Mouse (Mus musculus): ENCODE measurements around the gene Map4k3.
"Not testable (repeated sequence)": the region's sequence is repeated elsewhere in the genome, so short reads cannot be mapped to it uniquely, and the experiment has no call there.

Gene Map4k3

GRCm38 (mm10) chr17:80632846-80633245, 95.4 kb downstream of the Map4k3 start:
- DNase-seq (ENCODE audit: low read depth, low spot score) = no peak

GRCm38 (mm10) chr17:80632354-80632753, 95.9 kb downstream of the Map4k3 start:
- DNase-seq (ENCODE audit: low read depth, low spot score) = no peak

GRCm38 (mm10) chr17:80631028-80631427, 97.3 kb downstream of the Map4k3 start:
- DNase-seq (ENCODE audit: low read depth, low spot score) = no peak

GRCm38 (mm10) chr17:80624979-80625378, 103.3 kb downstream of the Map4k3 start:
- no peak for DNase-seq (ENCODE audit: low read depth, low spot score)

GRCm38 (mm10) chr17:80621691-80622090, 106.6 kb downstream of the Map4k3 start:
- DNase-seq (ENCODE audit: low read depth, low spot score) = no peak

GRCm38 (mm10) chr17:80620786-80621423, 107.4 kb downstream of the Map4k3 start:
- peak; percentile 57 for DNase-seq (ENCODE audit: low read depth, low spot score)

GRCm38 (mm10) chr17:80619556-80619955, 108.7 kb downstream of the Map4k3 start:
- no peak for DNase-seq (ENCODE audit: low read depth, low spot score)

GRCm38 (mm10) chr17:80618890-80619289, 109.4 kb downstream of the Map4k3 start:
- DNase-seq (ENCODE audit: low read depth, low spot score) = no peak

GRCm38 (mm10) chr17:80603806-80604205, 124.5 kb downstream of the Map4k3 start:
- DNase-seq (ENCODE audit: low read depth, low spot score) = no peak

GRCm38 (mm10) chr17:80603079-80603625, 125.1 kb downstream of the Map4k3 start:
- DNase-seq (ENCODE audit: low read depth, low spot score) = no peak

- DNase-seq (ENCODE audit: low read depth, low spot score) = no peak
Measured at GRCm38 (mm10) chr17:80601371-80601770, 126.9 kb downstream of the Map4k3 start.

GRCm38 (mm10) chr17:80583051-80583450, 145.2 kb downstream of the Map4k3 start:
- no peak for DNase-seq (ENCODE audit: low read depth, low spot score)

GRCm38 (mm10) chr17:80579901-80580300, 148.4 kb downstream of the Map4k3 start:
- no peak for DNase-seq (ENCODE audit: low read depth, low spot score)

- DNase-seq (ENCODE audit: low read depth, low spot score) = no peak
Measured at GRCm38 (mm10) chr17:80579089-80579488, 149.2 kb downstream of the Map4k3 start.

- DNase-seq (ENCODE audit: low read depth, low spot score) = no peak
Measured at GRCm38 (mm10) chr17:80578041-80578440, 150.2 kb downstream of the Map4k3 start.

GRCm38 (mm10) chr17:80577639-80578038, 150.6 kb downstream of the Map4k3 start, which contains the start of gene Cdkl4:
Cdkl4 (minus strand) TSS chr17:80577813.
- DNase-seq (ENCODE audit: low read depth, low spot score) = no peak

GRCm38 (mm10) chr17:80577214-80577613, 151.1 kb downstream of the Map4k3 start:
- peak; percentile 59 for DNase-seq (ENCODE audit: low read depth, low spot score)

GRCm38 (mm10) chr17:80575008-80575407, 153.3 kb downstream of the Map4k3 start:
- no peak for DNase-seq (ENCODE audit: low read depth, low spot score)

GRCm38 (mm10) chr17:80574471-80574965, 153.8 kb downstream of the Map4k3 start:
- no peak for DNase-seq (ENCODE audit: low read depth, low spot score)

- no peak for DNase-seq (ENCODE audit: low read depth, low spot score)
Measured at GRCm38 (mm10) chr17:80572187-80572935, 155.9 kb downstream of the Map4k3 start.

- no peak for DNase-seq (ENCODE audit: low read depth, low spot score)
Measured at GRCm38 (mm10) chr17:80571460-80571859, 156.8 kb downstream of the Map4k3 start.

GRCm38 (mm10) chr17:80569718-80570117, 158.6 kb downstream of the Map4k3 start:
- DNase-seq (ENCODE audit: low read depth, low spot score) = not testable (repeated sequence)
